Mouse (Mus musculus) heart, embryonic 10.5 days (tissue): ENCODE measurements around the gene Dll4. TPM values are rescaled to one million over a fixed set of nuclear protein-coding genes. Genes with fewer than 3 reads are reported as not detected.

Experiments used
- DNase-seq: peaks from one replicate; pipeline ENCODE4 v3.0.0-alpha.2; 2017; ENCODE audit warnings: low spot score
- H3K27ac ChIP-seq: fragments of 300-500 bp; sonication (generic); 2 replicates; pipeline ENCODE4 v1.5.1; 2016; ENCODE audit warnings: mild to moderate bottlenecking
- H3K27me3 ChIP-seq: fragments of 300-500 bp; sonication (generic); 2 replicates; pipeline ENCODE4 v1.6.1; 2016; ENCODE audit warnings: mild to moderate bottlenecking; ENCODE audit not compliant: poor library complexity, insufficient read depth, severe bottlenecking
- H3K36me3 ChIP-seq: fragments of 300-500 bp; sonication (generic); 2 replicates; pipeline ENCODE4 v1.6.1; 2016; ENCODE audit warnings: mild to moderate bottlenecking, moderate library complexity
- H3K4me1 ChIP-seq: fragments of 300-500 bp; sonication (generic); 2 replicates; pipeline ENCODE4 v1.6.1; 2016; ENCODE audit warnings: mild to moderate bottlenecking
- H3K4me3 ChIP-seq: fragments of 300-500 bp; sonication (generic); 2 replicates; pipeline ENCODE4 v1.5.1; 2016; ENCODE audit warnings: mild to moderate bottlenecking, moderate library complexity
- H3K9me3 ChIP-seq: fragments of 300-500 bp; sonication (generic); 2 replicates; pipeline ENCODE4 v1.6.1; 2016; ENCODE audit warnings: mild to moderate bottlenecking, moderate library complexity
- WGBS: fragments of 180-500 bp; shearing (Covaris S2); methylation state at CpG from one replicate; pipeline ENCODE4 v1.1.7; 2016; 5-methylcytosine and 5-hydroxymethylcytosine counted together
- polyA plus RNA-seq: library from polyadenylated mRNA; unstranded; fragments of >200 nt; fragmentation: Nextera tagmentation; extraction: Ambion mirVana; gene quantifications from 2 replicates; pipeline ENCODE4 v1.2.1, GENCODE M21; 2016

Gene Dll4
- polyA plus RNA-seq, 1 experiment from 2014 or later: 6.0 TPM

DNA sequence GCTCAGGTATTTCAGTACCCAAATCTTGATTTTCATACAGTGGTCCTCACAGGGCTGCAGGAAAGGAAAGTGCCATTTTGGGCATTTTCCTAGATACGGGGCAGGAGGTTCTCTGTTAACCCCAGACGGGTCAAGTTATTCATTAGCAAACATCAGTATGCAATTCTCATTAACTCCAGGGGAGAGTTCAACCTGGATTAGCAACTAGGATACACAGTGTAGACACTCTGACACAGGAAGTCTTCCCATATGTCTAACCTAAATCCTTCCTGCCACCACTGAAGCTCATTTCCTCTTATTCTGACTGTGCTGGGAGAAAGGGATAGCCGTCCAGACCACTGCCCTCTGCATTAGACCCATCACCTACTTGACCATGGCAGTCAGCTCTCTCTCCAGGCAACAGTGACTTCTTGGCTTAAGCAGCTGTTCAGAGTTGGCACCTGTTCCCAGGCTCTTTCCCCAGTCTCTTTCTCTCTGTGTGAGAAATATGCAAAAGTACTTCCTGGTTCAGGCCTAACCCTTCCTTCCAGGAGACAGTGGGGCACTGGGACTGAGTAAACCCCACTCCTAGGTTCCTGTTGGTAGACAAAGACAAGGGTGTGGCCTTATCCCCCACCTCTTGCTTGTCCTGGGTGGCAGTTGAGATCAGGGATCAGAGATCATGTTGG lies 7.4 kb upstream of the Dll4 start:
- WGBS: 61% methylated on average over 3 of the region's 3 CpGs
- 0 out of 2 replicates have a peak, but pooled peaks cover 3% of the 10 kb centered on the region for H3K9me3 ChIP-seq
- H3K27me3 ChIP-seq: peaks cover 71% of the 10 kb centered on the region
- DNase-seq: no peak
- no peak overlapping the region for H3K4me3 ChIP-seq
- peaks cover 47% of the 10 kb centered on the region for H3K4me1 ChIP-seq
- H3K27ac ChIP-seq: no peak overlapping the region
- H3K36me3 ChIP-seq: no peaks in the 10 kb centered on the region

DNA sequence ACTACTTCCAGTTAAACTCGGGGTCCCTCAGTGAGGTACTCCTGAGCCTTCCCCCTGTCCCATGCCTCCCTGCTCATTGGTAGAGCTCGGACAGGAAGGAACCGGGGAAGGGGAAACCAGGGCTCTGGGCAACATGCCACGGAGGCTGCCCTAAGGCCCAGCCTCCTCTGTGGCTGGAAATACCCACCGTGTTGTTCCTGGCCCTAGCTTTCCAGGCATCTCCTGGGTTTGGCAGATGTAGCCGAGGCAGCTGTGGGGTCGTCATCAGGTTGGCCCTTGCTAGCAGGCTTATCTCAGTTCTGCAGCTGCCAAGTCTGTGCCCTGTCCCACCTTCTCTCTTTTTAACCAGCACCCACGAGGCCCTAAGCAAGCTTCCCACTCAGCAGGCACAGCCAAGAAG lies 5.0 kb upstream of the Dll4 start:
- WGBS: 60% methylated on average over 8 of the region's 8 CpGs
- H3K4me3 ChIP-seq: no peak overlapping the region
- H3K4me1 ChIP-seq: peaks cover 47% of the 10 kb centered on the region
- H3K27me3 ChIP-seq: peaks cover 73% of the 10 kb centered on the region
- no peaks in the 10 kb centered on the region for H3K36me3 ChIP-seq
- no peak for DNase-seq
- H3K9me3 ChIP-seq: 0 out of 2 replicates have a peak, but pooled peaks cover 3% of the 10 kb centered on the region
- H3K27ac ChIP-seq: no peak overlapping the region

DNA sequence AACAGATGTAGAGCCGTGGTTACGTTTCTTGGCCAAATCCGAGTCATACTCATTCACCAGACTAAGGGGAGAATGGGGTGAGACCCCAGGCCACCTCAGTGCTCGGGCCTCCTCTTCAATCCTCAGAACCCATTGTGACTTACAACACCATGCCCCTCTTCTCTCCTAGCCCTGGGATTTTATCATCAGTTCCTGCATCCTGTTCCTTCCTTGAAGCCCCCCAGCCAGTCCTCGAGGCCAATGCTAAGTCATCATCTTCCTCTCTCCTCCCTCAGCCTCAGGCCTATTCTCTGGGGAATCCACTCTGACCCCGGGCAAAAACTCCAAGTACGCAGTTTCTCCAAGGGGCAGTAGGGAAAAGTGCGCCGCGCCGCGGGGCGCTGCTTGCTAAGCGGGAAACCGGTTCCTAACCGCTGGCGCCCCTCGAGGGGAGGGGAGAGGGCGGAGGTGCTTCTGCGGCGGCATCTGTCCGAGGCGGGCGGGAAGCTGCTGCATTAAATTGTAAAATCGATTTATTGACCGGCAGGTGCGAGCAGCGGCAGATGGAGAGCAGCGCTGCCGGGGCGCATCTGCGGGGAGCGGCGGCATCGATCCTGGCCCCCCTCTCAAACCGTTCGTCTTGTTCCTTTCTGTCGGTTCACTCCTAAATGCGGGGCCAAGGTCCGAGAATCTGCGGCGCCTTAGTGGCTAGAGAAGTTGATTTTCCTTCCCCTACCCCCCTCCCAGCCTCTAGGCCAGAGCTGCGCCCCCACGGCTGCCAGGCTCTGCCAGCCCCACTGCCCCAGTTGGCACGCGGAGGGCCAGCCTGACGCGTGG lies 3.6 kb upstream of the Dll4 start:
- 4% methylated on average over 48 of the region's 48 CpGs for WGBS
- Histone ChIP-seq H3K27ac (peak overlapping the region; percentile 65), H3K4me3 (peak overlapping the region; percentile 55), H3K9me3 (no peaks in the 10 kb centered on the region), H3K36me3 (no peaks in the 10 kb centered on the region), H3K27me3 (peaks cover 86% of the 10 kb centered on the region), H3K4me1 (peaks cover 61% of the 10 kb centered on the region)
- DNase-seq: no peak

DNA sequence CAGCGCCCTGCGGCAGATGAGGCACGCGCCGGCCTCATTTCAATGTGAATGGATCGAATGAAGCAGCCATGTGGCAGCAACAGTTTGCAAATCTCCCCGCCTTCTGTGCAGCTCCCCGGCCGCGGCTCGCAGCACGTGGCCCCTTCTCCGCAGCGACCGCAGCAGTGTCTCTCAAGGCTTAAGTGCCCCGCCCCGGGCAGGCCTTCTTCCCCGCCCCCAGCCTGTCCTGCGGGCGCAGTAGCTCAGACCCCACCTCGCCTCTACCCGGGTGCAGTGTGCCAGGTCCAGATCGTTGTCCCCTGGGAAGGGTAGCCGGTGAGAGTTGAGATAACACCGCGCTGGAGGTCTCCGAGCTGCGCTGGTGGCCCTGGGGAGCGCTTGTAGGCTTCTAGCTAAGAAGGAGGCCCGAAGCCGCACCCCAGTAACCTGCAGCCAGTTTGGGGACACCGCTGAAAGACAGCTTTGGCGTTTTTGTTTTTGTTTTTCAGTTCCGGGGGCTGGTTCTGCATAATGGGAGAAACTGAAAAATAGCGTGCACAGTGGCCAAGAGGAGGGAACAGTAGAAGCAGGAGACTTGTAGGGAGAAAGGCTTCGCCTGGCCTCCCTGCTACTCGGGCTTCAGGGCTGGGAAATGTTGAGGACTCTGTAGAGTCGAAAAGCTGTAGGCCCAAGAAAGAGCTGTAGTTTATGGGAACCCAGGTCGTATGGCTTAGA lies 2.8 kb upstream of the Dll4 start:
- H3K4me1 ChIP-seq: peaks cover 64% of the 10 kb centered on the region
- DNase-seq: no peak
- peak overlapping the region; percentile 65 for H3K27ac ChIP-seq
- WGBS: 4% methylated on average over 39 of the region's 39 CpGs
- no peaks in the 10 kb centered on the region for H3K36me3 ChIP-seq
- H3K9me3 ChIP-seq: no peaks in the 10 kb centered on the region
- H3K27me3 ChIP-seq: peaks cover 94% of the 10 kb centered on the region
- peak overlapping the region; percentile 55 for H3K4me3 ChIP-seq

DNA sequence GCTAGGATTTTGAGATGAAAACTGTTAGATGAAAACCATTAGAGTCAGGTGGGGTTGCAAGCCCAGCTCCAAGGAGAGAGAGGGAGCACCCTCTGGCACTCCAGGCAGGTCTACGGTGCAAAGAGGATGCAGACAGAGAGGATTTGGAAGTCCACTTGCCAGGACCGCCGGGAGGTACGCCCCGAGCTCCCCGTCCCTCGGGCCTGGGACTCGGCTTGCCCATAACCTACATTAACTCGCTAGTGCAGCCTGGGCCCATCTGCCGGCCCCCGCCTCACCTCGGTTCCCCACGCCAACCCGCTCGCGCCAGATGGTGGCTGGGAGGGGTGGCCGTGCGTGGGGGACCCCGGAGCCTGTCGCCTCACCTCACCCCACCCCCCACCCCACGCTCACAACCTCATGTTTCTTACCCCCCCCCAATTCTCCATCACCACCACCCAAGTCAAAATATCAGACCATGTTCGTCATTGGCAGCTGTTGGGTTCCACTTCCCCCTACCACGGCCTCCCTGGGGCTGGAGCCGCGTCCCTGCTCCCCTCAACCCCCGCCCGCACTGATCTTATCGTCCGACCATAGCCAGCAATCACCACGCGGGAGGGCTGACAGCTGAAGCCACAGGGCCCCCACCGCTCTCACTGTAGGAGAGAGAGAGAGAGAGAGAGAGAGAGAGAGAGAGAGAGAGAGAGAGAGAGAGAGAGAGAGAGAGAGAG lies 1.6 kb upstream of the Dll4 start:
- Histone ChIP-seq H3K4me1 (peaks cover 70% of the 10 kb centered on the region), H3K4me3 (peak overlapping the region; percentile 73), H3K9me3 (no peaks in the 10 kb centered on the region), H3K36me3 (no peaks in the 10 kb centered on the region), H3K27me3 (peaks cover 98% of the 10 kb centered on the region), H3K27ac (peak overlapping the region; percentile 8; the same call in 1 of the 2 replicates)
- no peak for DNase-seq
- 3% methylated on average over 30 of the region's 32 CpGs for WGBS

DNA sequence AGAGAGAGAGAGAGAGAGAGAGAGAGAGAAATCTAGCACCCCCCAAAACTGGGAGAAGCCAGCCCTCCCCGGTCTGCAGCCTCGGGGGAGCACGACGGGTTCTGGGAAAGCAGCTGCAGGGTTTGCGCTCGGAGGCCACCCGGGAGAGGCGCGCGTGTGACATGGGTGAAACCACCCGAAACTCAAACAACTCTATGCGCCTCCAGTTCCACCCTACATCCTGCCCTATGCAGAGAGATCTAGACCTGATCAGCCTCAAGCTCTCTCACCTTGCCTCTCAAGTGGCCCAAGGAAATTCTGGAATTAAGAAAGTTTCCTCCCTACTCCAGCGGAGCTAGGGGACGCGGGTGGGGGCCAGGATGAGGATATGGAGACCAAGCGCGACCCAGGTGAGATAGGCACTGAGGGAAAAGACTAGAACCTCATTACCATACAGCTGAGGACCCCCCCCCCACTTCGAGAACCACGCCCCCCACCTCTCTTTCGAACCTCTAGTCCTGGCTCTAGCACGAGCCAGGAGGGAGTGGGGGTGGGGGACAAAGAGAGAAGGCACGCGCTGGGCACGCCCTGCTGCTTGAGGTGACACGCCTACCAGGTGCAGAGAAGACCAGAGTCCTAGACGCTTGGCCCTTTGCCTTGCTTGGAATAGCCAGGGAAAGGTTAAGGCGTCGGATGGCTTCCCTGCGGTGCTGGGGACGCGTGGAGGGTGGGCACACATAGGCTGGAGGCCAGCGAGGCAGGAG lies 837 bp upstream of the Dll4 start:
- Histone ChIP-seq H3K4me1 (peaks cover 70% of the 10 kb centered on the region), H3K27me3 (peaks cover 99% of the 10 kb centered on the region), H3K27ac (peak overlapping the region; percentile 72; the same call in 1 of the 2 replicates), H3K4me3 (peak overlapping the region; percentile 73), H3K9me3 (no peaks in the 10 kb centered on the region), H3K36me3 (no peaks in the 10 kb centered on the region)
- under 1% methylated on average over 32 of the region's 32 CpGs for WGBS
- DNase-seq: no peak

DNA sequence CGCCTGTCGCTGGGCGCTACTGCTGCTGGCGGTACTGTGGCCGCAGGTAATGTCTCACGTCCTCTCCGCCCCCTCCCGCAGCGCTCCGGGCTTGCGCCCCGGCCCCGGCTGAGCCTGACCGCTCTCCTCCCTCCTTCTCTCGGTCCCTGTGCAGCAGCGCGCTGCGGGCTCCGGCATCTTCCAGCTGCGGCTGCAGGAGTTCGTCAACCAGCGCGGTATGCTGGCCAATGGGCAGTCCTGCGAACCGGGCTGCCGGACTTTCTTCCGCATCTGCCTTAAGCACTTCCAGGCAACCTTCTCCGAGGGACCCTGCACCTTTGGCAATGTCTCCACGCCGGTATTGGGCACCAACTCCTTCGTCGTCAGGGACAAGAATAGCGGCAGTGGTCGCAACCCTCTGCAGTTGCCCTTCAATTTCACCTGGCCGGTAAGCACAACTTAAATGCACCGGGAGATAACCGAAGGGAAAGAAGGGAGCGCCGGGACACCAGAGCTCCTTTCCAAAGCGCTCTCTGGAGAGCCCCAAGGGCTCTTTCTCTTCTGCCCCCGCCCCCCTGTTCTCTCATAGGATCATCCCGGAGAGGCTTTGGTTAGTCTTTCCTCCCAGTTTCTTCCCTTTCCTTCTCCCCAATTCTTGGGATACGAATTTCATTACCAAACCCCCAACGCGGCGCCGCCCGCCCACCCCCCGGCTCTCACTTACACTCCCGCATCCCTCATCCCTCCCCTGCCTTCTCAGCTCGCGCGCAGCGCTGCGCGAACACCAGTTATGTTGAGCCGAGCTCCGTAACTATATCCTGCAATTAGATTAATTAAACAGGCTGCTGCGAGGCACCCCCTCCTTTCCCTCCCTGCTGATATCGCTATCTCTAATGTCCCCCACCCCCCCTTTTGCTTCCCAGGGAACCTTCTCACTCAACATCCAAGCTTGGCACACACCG lies 847 bp downstream of the Dll4 start:
- Histone ChIP-seq H3K4me1 (peaks cover 60% of the 10 kb centered on the region), H3K4me3 (peak overlapping the region; percentile 73)
- no peak for DNase-seq

DNA sequence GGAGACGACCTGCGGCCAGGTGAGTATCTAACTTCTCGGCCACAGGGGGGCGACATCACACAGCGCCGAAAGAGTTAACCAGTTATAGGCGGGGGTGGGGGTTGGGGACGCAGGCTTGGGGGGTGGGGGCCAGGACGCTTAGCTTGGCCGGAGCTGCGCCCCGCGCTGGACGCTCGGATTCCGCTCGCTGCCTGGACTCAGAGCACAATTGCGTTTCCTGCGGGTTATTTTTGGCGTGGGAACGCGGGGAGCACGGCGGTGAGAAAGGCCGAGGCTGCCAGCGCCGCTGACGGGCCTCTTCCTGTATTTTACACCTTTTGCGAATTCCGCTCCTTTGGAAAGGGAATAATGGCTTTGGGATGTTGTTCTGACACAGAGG lies 1.5 kb downstream of the Dll4 start:
- WGBS: under 1% methylated on average over 30 of the region's 30 CpGs
- Histone ChIP-seq H3K27me3 (peaks cover 100% of the 10 kb centered on the region), H3K4me1 (peaks cover 54% of the 10 kb centered on the region), H3K27ac (peak overlapping the region; percentile 72), H3K36me3 (peaks cover 2% of the 10 kb centered on the region; the same call in 1 of the 2 replicates), H3K9me3 (no peaks in the 10 kb centered on the region), H3K4me3 (peak overlapping the region; percentile 73)
- DNase-seq: no peak

More for the DNA sequence above, 847 bp downstream of the Dll4 start:
- Histone ChIP-seq H3K9me3 (no peaks in the 10 kb centered on the region), H3K27me3 (peaks cover 100% of the 10 kb centered on the region), H3K36me3 (no peaks in the 10 kb centered on the region), H3K27ac (peak overlapping the region; percentile 72)
- WGBS: under 1% methylated on average over 58 of the region's 61 CpGs

DNA sequence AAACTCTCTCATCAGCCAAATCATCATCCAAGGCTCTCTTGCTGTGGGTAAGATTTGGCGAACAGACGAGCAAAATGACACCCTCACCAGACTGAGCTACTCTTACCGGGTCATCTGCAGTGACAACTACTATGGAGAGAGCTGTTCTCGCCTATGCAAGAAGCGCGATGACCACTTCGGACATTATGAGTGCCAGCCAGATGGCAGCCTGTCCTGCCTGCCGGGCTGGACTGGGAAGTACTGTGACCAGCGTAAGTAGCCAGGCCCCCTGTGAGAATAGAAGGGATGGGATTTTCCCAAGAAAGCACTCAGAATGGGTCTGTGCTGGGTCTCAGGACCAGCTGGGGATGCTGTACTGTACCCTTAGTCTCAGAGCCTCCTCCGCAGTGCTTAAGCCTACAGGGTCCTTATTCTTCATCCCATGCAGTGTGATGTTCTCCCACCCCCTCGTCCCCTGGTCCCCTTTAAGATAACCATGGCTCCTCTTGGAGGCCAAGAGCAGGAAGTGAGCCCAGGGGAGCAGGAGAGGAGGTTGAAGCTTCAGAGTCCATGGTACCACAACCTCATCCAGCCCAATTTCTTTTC lies 2.5 kb downstream of the Dll4 start:
- Histone ChIP-seq H3K4me1 (peaks cover 44% of the 10 kb centered on the region), H3K4me3 (peak overlapping the region; percentile 73), H3K27ac (peak overlapping the region; percentile 7; the same call in 1 of the 2 replicates), H3K9me3 (no peaks in the 10 kb centered on the region), H3K36me3 (peaks cover 5% of the 10 kb centered on the region; the same call in 1 of the 2 replicates), H3K27me3 (peaks cover 98% of the 10 kb centered on the region)
- no peak for DNase-seq
- WGBS: 18% methylated on average over 11 of the region's 11 CpGs

DNA sequence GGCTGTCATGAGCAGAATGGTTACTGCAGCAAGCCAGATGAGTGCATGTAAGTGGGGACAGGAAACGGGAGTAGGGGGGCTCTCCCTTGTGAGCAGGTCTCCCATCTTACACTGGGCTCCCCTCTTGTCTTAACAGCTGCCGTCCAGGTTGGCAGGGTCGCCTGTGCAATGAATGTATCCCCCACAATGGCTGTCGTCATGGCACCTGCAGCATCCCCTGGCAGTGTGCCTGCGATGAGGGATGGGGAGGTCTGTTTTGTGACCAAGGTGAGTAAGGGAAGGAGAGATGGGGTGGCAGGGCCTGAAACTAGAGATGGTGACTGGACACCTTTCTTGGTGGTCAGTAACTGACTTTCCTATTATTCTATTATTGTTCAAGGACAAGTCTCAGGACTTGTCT lies 3.0 kb downstream of the Dll4 start:
- peaks cover 42% of the 10 kb centered on the region for H3K4me1 ChIP-seq
- WGBS: 43% methylated on average over 5 of the region's 5 CpGs
- peaks cover 5% of the 10 kb centered on the region; the same call in 1 of the 2 replicates for H3K36me3 ChIP-seq
- DNase-seq: no peak
- 0 out of 2 replicates have a peak overlapping the region, but pooled peaks have one; percentile 7 for H3K27ac ChIP-seq
- 0 out of 2 replicates have a peak overlapping the region, but pooled peaks have one; percentile 73 for H3K4me3 ChIP-seq
- H3K27me3 ChIP-seq: peaks cover 93% of the 10 kb centered on the region
- H3K9me3 ChIP-seq: no peaks in the 10 kb centered on the region
